Mouse (Mus musculus) intestine, embryonic 14.5 days (tissue): ENCODE measurements around the gene Rab37. TPM values are rescaled to one million over a fixed set of nuclear protein-coding genes. Genes with fewer than 3 reads are reported as not detected.

Source experiments
- ATAC-seq: fragments of 200-750 bp; cut with Nextera tagmentation; replicated peaks from 2 replicates; pipeline ENCODE4 v1.8.0; 2017; ENCODE audit warnings: low read depth, moderate number of reproducible peaks, moderate TSS enrichment, moderate library complexity; ENCODE audit not compliant: low FRiP score, low TSS enrichment
- DNase-seq: peaks from one replicate; pipeline ENCODE4 v3.0.0-alpha.2; 2018; ENCODE audit warnings: low spot score
- H3K27ac ChIP-seq: fragments of 300-500 bp; sonication (generic); 2 replicates; pipeline ENCODE4 v1.5.1; 2014; ENCODE audit warnings: low read depth, mild to moderate bottlenecking, control low read depth
- H3K27me3 ChIP-seq: fragments of 300-500 bp; sonication (generic); replicated peaks from 2 replicates; pipeline ENCODE4 v1.6.1; 2014; ENCODE audit warnings: low read length, control low read depth; ENCODE audit not compliant: control insufficient read depth, insufficient read depth
- H3K36me3 ChIP-seq: fragments of 300-500 bp; sonication (generic); 2 replicates; pipeline ENCODE4 v1.6.1; 2014; ENCODE audit warnings: low read length, control low read depth; ENCODE audit not compliant: control insufficient read depth, insufficient read depth
- H3K4me1 ChIP-seq: fragments of 300-500 bp; sonication (generic); replicated peaks from 2 replicates; pipeline ENCODE4 v1.6.1; 2014; ENCODE audit warnings: low read length, control low read depth, mixed read lengths; ENCODE audit not compliant: control insufficient read depth, insufficient read depth
- H3K4me2 ChIP-seq: fragments of 300-500 bp; sonication (generic); 2 replicates; pipeline ENCODE4 v1.6.1; 2014; ENCODE audit warnings: low read length
- H3K4me3 ChIP-seq: fragments of 300-500 bp; sonication (generic); 2 replicates; pipeline ENCODE4 v1.5.1; 2014; ENCODE audit warnings: low read depth, low read length, control low read depth, mixed read lengths
- H3K9ac ChIP-seq: fragments of 300-500 bp; sonication (generic); 2 replicates; pipeline ENCODE4 v1.6.1; 2014; ENCODE audit warnings: mild to moderate bottlenecking, low read length
- H3K9me3 ChIP-seq: fragments of 300-500 bp; sonication (generic); 2 replicates; pipeline ENCODE4 v1.6.1; 2016; ENCODE audit warnings: low read length, control low read depth; ENCODE audit not compliant: control insufficient read depth
- WGBS: fragments of 180-500 bp; shearing (Covaris S2); extraction: QIAGEN DNeasy Blood & Tissue Kit; methylation state at CpG from one replicate; pipeline ENCODE4 v1.1.7; 2014; 5-methylcytosine and 5-hydroxymethylcytosine counted together
- polyA plus RNA-seq: library from polyadenylated mRNA; unstranded; fragments of >200 nt; fragmentation: Nextera tagmentation; extraction: Ambion mirVana; gene quantifications from 2 replicates; pipeline ENCODE4 v1.2.1, GENCODE M21; 2014

Gene Rab37
- polyA plus RNA-seq, 1 experiment from 2014 or later, result 3.3 TPM

DNA sequence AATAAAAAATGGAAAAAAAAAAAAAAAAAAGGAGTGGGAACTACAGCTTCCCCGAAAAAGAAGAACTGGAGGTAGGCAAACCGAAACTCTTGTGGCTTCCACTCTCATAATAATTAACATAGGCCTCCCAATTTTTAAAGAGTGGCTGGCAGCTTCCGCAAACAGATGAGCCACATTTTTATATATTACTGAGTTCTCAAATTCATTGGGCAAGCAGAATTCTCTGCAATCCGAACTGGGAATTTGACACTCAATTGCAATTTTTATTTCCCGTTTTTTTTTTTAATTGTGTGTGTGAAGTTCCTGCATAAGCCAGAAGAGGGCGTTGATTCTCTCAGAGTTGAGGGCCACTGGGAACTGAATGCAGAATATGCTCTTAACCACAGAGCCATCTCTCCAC, 24.5 kb upstream of the Rab37 start:
- Histone ChIP-seq H3K36me3 (no peaks in the 10 kb centered on the region), H3K9me3 (no peaks in the 10 kb centered on the region), H3K4me3 (no peak overlapping the region), H3K9ac (no peak overlapping the region), H3K27ac (no peak overlapping the region), H3K27me3 (no peaks in the 10 kb centered on the region), H3K4me2 (no peak overlapping the region), H3K4me1 (peaks cover 11% of the 10 kb centered on the region)
- DNase-seq, result no peak
- 68% methylated on average over 6 of the region's 6 CpGs for WGBS
- ATAC-seq, result no peak

- no peak overlapping the region for H3K4me3 ChIP-seq
- 0 out of 2 replicates have a peak overlapping the region, but pooled peaks have one; percentile 18 for H3K27ac ChIP-seq
- H3K9ac ChIP-seq, result no peak overlapping the region
- H3K4me1 ChIP-seq, result peaks cover 16% of the 10 kb centered on the region
- no peaks in the 10 kb centered on the region for H3K36me3 ChIP-seq
- 0 out of 2 replicates have a peak, but pooled peaks have one; percentile 19 for ATAC-seq
- 16% methylated on average over 9 of the region's 9 CpGs for WGBS
- H3K27me3 ChIP-seq, result no peaks in the 10 kb centered on the region
- H3K4me2 ChIP-seq, result peak overlapping the region; percentile 38
- DNase-seq, result no peak
- no peaks in the 10 kb centered on the region for H3K9me3 ChIP-seq
Observed at GRCm38 (mm10) chr11:115071015-115071551, 20.1 kb upstream of the Rab37 start.

DNA sequence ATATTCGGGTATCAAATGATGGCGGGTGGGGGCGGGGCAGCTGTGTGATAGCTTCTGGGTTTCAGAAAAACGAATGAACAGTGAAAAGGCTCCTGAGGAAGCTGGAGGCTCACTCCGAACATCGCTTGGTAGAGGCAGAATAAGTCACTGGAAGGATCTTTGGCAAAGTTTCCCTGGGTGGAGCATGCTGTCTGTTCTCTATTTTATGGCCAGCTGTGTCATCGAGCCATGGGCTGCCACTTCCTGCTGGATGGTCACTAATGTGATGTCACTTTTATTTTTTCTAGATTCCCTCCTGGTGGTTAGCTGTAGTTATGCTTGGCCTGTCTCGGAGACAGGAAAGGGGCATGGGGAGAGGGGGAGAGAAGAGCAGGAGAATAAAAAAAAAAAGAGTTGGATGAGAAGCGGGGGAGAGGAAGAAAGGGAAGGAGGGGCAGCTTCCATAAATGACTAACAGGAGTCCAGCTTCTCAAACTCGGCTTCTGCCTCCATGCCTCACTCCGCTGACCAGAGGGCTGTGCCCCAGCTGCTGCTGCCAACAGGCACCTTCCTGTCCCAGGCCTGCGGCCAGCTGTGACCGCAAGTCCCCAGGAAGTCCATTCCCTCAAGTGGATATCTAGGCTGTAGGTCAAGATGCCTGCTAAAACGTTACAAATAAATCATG, 19.5 kb upstream of the Rab37 start:
- H3K9ac ChIP-seq, result no peak overlapping the region
- WGBS, result 20% methylated on average over 14 of the region's 14 CpGs
- H3K27me3 ChIP-seq, result no peaks in the 10 kb centered on the region
- DNase-seq (peak; percentile 65), ATAC-seq (no peak)
- peaks cover 19% of the 10 kb centered on the region for H3K4me1 ChIP-seq
- H3K9me3 ChIP-seq, result no peaks in the 10 kb centered on the region
- no peak overlapping the region for H3K4me3 ChIP-seq
- no peaks in the 10 kb centered on the region for H3K36me3 ChIP-seq
- peak overlapping the region; percentile 38 for H3K4me2 ChIP-seq
- peak overlapping the region; percentile 18; the same call in 1 of the 2 replicates for H3K27ac ChIP-seq

DNA sequence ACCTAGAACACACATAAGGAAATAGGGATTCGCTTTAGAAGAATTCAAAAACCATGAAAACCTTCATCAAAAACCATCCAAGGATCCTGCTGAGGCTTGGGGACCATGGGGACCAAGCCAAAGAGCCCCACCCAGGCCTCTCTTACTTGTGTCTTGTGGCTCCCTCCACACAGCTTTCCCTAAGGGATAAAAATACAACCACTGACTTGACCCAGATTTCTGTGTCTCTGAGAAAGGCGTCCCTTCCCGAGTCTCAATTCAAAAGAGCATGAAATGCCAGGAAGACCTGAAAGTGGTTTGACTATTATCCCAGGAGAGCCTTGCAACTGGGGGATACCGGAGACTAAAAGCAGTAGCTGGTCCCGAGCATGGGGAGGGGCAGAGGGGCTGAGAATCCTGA, 18.2 kb upstream of the Rab37 start:
- no peak for DNase-seq
- H3K27ac ChIP-seq, result no peak overlapping the region
- ATAC-seq, result no peak
- H3K9ac ChIP-seq, result no peak overlapping the region
- no peak overlapping the region for H3K4me2 ChIP-seq
- no peak overlapping the region for H3K4me3 ChIP-seq
- H3K36me3 ChIP-seq, result no peaks in the 10 kb centered on the region
- no peaks in the 10 kb centered on the region for H3K27me3 ChIP-seq
- WGBS, result 66% methylated on average over 5 of the region's 5 CpGs
- no peaks in the 10 kb centered on the region for H3K9me3 ChIP-seq
- H3K4me1 ChIP-seq, result peaks cover 19% of the 10 kb centered on the region

GRCm38 (mm10) chr11:115075407-115075806, 15.8 kb upstream of the Rab37 start:
- Histone ChIP-seq H3K27me3 (no peaks in the 10 kb centered on the region), H3K4me3 (no peak overlapping the region), H3K4me1 (peaks cover 19% of the 10 kb centered on the region), H3K27ac (no peak overlapping the region), H3K9ac (no peak overlapping the region), H3K36me3 (no peaks in the 10 kb centered on the region), H3K9me3 (no peaks in the 10 kb centered on the region), H3K4me2 (no peak overlapping the region)
- 60% methylated on average over 7 of the region's 7 CpGs for WGBS
- no peak for ATAC-seq
- no peak for DNase-seq

DNA sequence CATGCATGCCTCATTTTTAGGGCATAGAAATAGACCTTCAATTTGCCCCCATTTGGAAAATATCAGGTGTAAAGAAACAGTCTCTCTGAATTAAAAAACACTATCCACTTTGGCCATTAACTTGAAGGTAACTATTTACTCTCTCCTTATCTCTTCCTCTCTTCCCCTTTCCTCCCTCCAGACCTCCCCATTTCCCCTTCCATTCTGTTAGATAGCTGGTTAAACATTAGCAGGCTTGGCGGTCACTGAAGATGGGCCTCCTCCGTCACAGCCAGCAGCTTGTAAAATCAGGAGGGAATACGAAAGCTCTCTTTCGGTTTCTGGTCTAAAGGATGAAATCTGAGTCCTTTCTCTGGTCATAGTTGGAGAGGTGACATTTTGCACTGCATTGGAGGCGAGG, 15.4 kb upstream of the Rab37 start:
- peaks cover 16% of the 10 kb centered on the region for H3K4me1 ChIP-seq
- ATAC-seq (no peak), DNase-seq (no peak)
- H3K27ac ChIP-seq, result no peak overlapping the region
- H3K9ac ChIP-seq, result no peak overlapping the region
- 46% methylated on average over 5 of the region's 5 CpGs for WGBS
- H3K4me2 ChIP-seq, result no peak overlapping the region
- no peak overlapping the region for H3K4me3 ChIP-seq
- H3K36me3 ChIP-seq, result no peaks in the 10 kb centered on the region
- no peaks in the 10 kb centered on the region for H3K9me3 ChIP-seq
- no peaks in the 10 kb centered on the region for H3K27me3 ChIP-seq

DNA sequence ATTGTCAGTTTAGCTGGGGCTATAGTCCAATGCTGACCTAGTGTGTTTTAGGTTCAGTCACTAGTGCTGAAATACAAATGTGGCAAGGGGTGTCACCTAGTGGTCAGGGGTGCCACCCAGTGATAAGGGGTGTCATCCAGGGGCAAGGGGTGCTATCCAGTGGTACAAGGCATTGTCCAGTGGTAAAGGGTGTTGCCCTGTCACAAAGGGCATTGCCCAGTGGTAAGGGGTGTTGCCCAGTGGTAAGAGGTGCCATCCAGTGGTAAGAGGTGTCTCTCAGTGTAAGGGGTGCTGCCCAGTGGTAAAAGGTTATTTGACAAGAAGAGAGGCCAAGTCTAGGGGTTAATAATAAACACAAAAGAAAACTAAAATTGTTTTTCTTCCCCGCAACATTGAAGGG, 13.8 kb upstream of the Rab37 start:
- 86% methylated on average over 1 of the region's 1 CpGs for WGBS
- Histone ChIP-seq H3K4me1 (peaks cover 3% of the 10 kb centered on the region; the same call in 1 of the 2 replicates), H3K4me2 (no peak overlapping the region)

GRCm38 (mm10) chr11:115078680-115079079, 12.6 kb upstream of the Rab37 start:
- DNase-seq (no peak), ATAC-seq (no peak)
- H3K9me3 ChIP-seq, result no peaks in the 10 kb centered on the region
- H3K4me1 ChIP-seq, result peaks cover 3% of the 10 kb centered on the region; the same call in 1 of the 2 replicates
- no peak overlapping the region for H3K4me2 ChIP-seq
- no peak overlapping the region for H3K27ac ChIP-seq
- H3K27me3 ChIP-seq, result no peaks in the 10 kb centered on the region
- 87% methylated on average over 5 of the region's 5 CpGs for WGBS
- H3K4me3 ChIP-seq, result no peak overlapping the region
- no peaks in the 10 kb centered on the region for H3K36me3 ChIP-seq
- no peak overlapping the region for H3K9ac ChIP-seq

More for the DNA sequence above, 13.8 kb upstream of the Rab37 start:
- H3K27me3 ChIP-seq, result no peaks in the 10 kb centered on the region
- no peak for ATAC-seq
- no peak for DNase-seq
- no peaks in the 10 kb centered on the region for H3K9me3 ChIP-seq
- no peak overlapping the region for H3K9ac ChIP-seq
- H3K4me3 ChIP-seq, result no peak overlapping the region
- no peak overlapping the region for H3K27ac ChIP-seq
- H3K36me3 ChIP-seq, result no peaks in the 10 kb centered on the region

DNA sequence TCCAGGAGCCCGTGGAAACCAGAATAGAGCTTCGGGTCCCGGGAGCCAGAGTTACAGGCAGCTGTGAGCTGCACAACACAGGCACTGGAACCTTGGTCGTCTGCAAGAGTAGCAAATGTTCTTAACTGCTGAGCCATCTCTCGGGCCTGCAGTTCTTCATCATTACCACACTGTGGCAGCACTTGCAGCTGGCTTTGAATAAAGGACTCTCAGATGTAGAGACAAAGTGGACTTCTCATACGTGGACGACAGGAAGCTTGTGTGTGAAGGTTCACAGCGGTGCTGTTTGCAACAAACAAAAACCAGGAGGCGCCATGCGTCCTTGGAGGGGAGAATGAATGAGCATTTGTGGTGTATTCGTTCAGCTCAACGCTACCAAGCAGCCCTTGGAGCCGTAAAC, 10.3 kb upstream of the Rab37 start:
- DNase-seq, result peak; percentile 74

More for the DNA sequence above, 10.3 kb upstream of the Rab37 start:
- WGBS, result 35% methylated on average over 13 of the region's 13 CpGs
- H3K4me3 ChIP-seq, result no peak overlapping the region
- no peaks in the 10 kb centered on the region for H3K36me3 ChIP-seq
- ATAC-seq, result no peak
- no peak overlapping the region for H3K4me2 ChIP-seq
- H3K27me3 ChIP-seq, result 0 out of 2 replicates have a peak, but pooled peaks cover 13% of the 10 kb centered on the region
- H3K27ac ChIP-seq, result no peak overlapping the region
- H3K4me1 ChIP-seq, result peaks cover 3% of the 10 kb centered on the region; the same call in 1 of the 2 replicates
- H3K9me3 ChIP-seq, result no peaks in the 10 kb centered on the region
- H3K9ac ChIP-seq, result no peak overlapping the region
